Mouse (Mus musculus): ENCODE data around the gene Eif1ad.

Gene Eif1ad

GRCm38 (mm10) chr19:5418750-5419466 lies 52.4 kb downstream of the Eif1ad start:
- no peak for DNase-seq (ENCODE audit: low read depth, low spot score)

DNA sequence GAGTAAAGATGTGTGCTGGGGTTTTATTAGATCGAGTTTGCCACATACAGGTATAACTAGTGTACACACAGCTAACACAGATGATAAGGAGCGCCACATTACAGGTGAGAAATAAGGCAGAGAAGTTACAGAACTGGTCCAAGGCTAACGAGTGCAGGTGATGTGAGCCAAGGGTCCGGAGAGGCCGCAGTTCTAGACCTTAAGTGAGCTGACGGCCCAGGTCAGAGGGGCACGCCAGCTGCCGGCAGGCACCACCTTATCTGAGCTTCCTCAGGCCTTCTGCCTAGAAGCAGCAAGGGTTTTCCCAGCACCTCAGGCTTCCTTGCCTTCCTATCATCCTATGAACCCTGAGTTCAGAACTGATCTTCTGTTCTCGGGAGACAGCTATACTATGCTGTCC lies 53.1 kb downstream of the Eif1ad start:
- no peak for DNase-seq (ENCODE audit: low read depth, low spot score)

DNA sequence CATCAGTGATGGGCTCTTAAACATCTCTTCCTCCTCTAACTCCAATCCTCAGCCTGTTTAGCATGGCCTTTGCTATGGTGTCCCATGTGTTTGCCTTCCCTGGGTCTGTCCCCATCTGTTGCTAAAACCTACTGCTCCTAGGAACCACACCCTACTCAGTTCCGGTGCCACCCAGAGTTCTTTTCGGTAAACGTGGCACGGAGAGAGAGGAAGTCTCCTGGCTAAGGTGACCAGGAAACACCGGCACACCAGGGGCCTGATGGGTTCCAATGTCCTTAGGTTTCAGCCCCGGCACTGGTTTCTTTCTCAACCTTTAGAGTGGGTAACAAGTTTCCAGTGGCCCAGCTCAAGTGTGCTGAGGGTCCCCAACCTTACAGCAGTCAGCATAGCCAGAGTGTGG lies 54.0 kb downstream of the Eif1ad start:
- no peak for DNase-seq (ENCODE audit: low read depth, low spot score)

Data from A20 (cell line).